Mouse (Mus musculus) embryo, embryonic 10.5 days (tissue): Measurements from ENCODE around the gene Cd47.

Source experiments
- DNase-seq: peaks from one replicate; pipeline ENCODE4 v3.0.0-alpha.2; 2015; ENCODE audit warnings: low spot score

Cd47 gene

GRCm38 (mm10) chr16:49868278-49868677 lies 67.9 kb downstream of the Cd47 start:
- no peak for DNase-seq

- DNase-seq, result no peak
These were observed 73.6 kb downstream of the Cd47 start for GRCm38 (mm10) chr16:49873918-49874317.

GRCm38 (mm10) chr16:49874546-49874945 lies 74.2 kb downstream of the Cd47 start:
- DNase-seq, result no peak

GRCm38 (mm10) chr16:49876291-49877030 lies 76.1 kb downstream of the Cd47 start:
- DNase-seq, result no peak

GRCm38 (mm10) chr16:49877243-49877642 lies 76.9 kb downstream of the Cd47 start:
- DNase-seq, result no peak

- DNase-seq, result no peak
These were observed 77.7 kb downstream of the Cd47 start for GRCm38 (mm10) chr16:49878051-49878450.

GRCm38 (mm10) chr16:49886403-49887066 lies 86.2 kb downstream of the Cd47 start:
- DNase-seq, result no peak

GRCm38 (mm10) chr16:49887290-49887689 lies 87.0 kb downstream of the Cd47 start:
- no peak for DNase-seq

- no peak for DNase-seq
These were observed 87.7 kb downstream of the Cd47 start for GRCm38 (mm10) chr16:49887811-49888564.

- DNase-seq, result no peak
These were observed 88.8 kb downstream of the Cd47 start for GRCm38 (mm10) chr16:49889031-49889655.

GRCm38 (mm10) chr16:49892252-49892651 lies 91.9 kb downstream of the Cd47 start:
- DNase-seq, result no peak

GRCm38 (mm10) chr16:49892945-49893344 lies 92.6 kb downstream of the Cd47 start:
- DNase-seq, result no peak

- DNase-seq, result no peak
These were observed 94.3 kb downstream of the Cd47 start for GRCm38 (mm10) chr16:49894624-49895023.

- no peak for DNase-seq
These were observed 95.8 kb downstream of the Cd47 start for GRCm38 (mm10) chr16:49896132-49896531.

- no peak for DNase-seq
These were observed 101.1 kb downstream of the Cd47 start for GRCm38 (mm10) chr16:49901395-49901794.

- no peak for DNase-seq
These were observed 101.8 kb downstream of the Cd47 start for GRCm38 (mm10) chr16:49902083-49902482.

GRCm38 (mm10) chr16:49904248-49904930 lies 104.1 kb downstream of the Cd47 start:
- no peak for DNase-seq

GRCm38 (mm10) chr16:49905041-49905440 lies 104.7 kb downstream of the Cd47 start:
- peak; percentile 12 for DNase-seq

GRCm38 (mm10) chr16:49905601-49906001 lies 105.3 kb downstream of the Cd47 start:
- DNase-seq, result peak; percentile 42

GRCm38 (mm10) chr16:49906066-49906465 lies 105.7 kb downstream of the Cd47 start:
- DNase-seq, result peak; percentile 26

GRCm38 (mm10) chr16:49906940-49907339 lies 106.6 kb downstream of the Cd47 start:
- no peak for DNase-seq

- DNase-seq, result peak; percentile 55
These were observed 107.0 kb downstream of the Cd47 start for GRCm38 (mm10) chr16:49907356-49907755.
